Comparison of ENCODE assay signal across 27 mouse cellular contexts in genomic region chr16:34627591-34627990, GRCm38 (mm10). TPM values are rescaled to one million over a fixed set of nuclear protein-coding genes. Genes with fewer than 3 reads are reported as not detected.
DNase-seq lines count a peak whose midpoint lies in the region; ATAC-seq lines count a peak whose summit lies in the region.
"Had no signal": no experiment of that assay in that cellular context is flagged by ENCODE, and none has a peak within 500 bp of the region (broad histone marks: within the 10 kb centered on the region; RNA-seq: fewer than 3 reads in every experiment).

No protein-coding gene starts in this region.

- H3K27ac ChIP-seq in forebrain, embryonic 14.5 days (ENCODE audit: low read depth, low read length), result no peak overlapping the region
- H3K27ac ChIP-seq in forebrain, embryonic 15.5 days (replicated peaks), result no peak overlapping the region
- H3K27ac ChIP-seq: embryonic facial prominence, embryonic 13.5 days; heart, adult 2 months; hindbrain, embryonic 14.5 days; neural tube, embryonic 15.5 days had no signal

- DNase-seq in forebrain, embryonic 14.5 days (ENCODE audit: low spot score), result peak; percentile 41
- peak; percentile 31 for DNase-seq in kidney, postnatal 10 days
- no peak for DNase-seq in kidney, postnatal 14 days
- peak; percentile 19 for DNase-seq in lung, postnatal 10 days
- no peak for DNase-seq in lung, adult 18-20 months
- DNase-seq in adipocyte (ENCODE audit: low spot score), result peak; percentile 45
- DNase-seq: adrenal gland, postnatal 36 days; cerebellum, adult 11 months; cerebellum, postnatal 25 days; gastrocnemius, postnatal 36 days; heart, adult 2 months; kidney, adult 2 months; kidney, postnatal 25 days; left cerebral cortex, postnatal 4 days; lung, postnatal 4 days; spleen, adult 18-20 months; thymus, postnatal 14 days had no signal

- no peak for ATAC-seq in forebrain, embryonic 14.5 days
- no peak for ATAC-seq in forebrain, embryonic 15.5 days (replicated peaks)
- ATAC-seq: CD4-positive, CD25-positive, alpha-beta regulatory T cell, adult 4 months; forebrain, embryonic 16.5 days had no signal

- WGBS in forebrain, embryonic 14.5 days, result 41% methylated on average over 2 of the region's 2 CpGs
- whole genome bisulfite sequencing in forebrain, embryonic 15.5 days, result 53% methylated on average over 2 of the region's 2 CpGs

- H3K4me1 ChIP-seq in forebrain, embryonic 14.5 days (ENCODE audit: control insufficient read depth, insufficient read depth, low read length), result no peaks in the 10 kb centered on the region
- no peaks in the 10 kb centered on the region for H3K4me1 ChIP-seq in forebrain, embryonic 15.5 days
- H3K4me1 ChIP-seq: embryonic facial prominence, embryonic 13.5 days; neural tube, embryonic 15.5 days had no signal

- no peak overlapping the region for H3K9ac ChIP-seq in forebrain, embryonic 14.5 days (ENCODE audit: low read length)
- no peak overlapping the region for H3K9ac ChIP-seq in forebrain, embryonic 15.5 days (replicated peaks)
- H3K9ac ChIP-seq: embryonic facial prominence, embryonic 13.5 days; hindbrain, embryonic 14.5 days; neural tube, embryonic 15.5 days had no signal

- H3K36me3 ChIP-seq in forebrain, embryonic 14.5 days (ENCODE audit: control insufficient read depth, insufficient read depth, low read length), result no peaks in the 10 kb centered on the region
- no peaks in the 10 kb centered on the region for H3K36me3 ChIP-seq in forebrain, embryonic 15.5 days
- H3K36me3 ChIP-seq: embryonic facial prominence, embryonic 13.5 days; neural tube, embryonic 15.5 days had no signal

- H3K27me3 ChIP-seq in forebrain, embryonic 14.5 days (replicated peaks; ENCODE audit: control insufficient read depth, insufficient read depth, low read length), result no peaks in the 10 kb centered on the region
- H3K27me3 ChIP-seq in forebrain, embryonic 15.5 days, result no peaks in the 10 kb centered on the region
- H3K27me3 ChIP-seq: embryonic facial prominence, embryonic 13.5 days; neural tube, embryonic 15.5 days had no signal

- no peak overlapping the region for H3K4me2 ChIP-seq in forebrain, embryonic 14.5 days (ENCODE audit: low read length)
- no peak overlapping the region for H3K4me2 ChIP-seq in forebrain, embryonic 15.5 days (replicated peaks)
- H3K4me2 ChIP-seq: embryonic facial prominence, embryonic 13.5 days; hindbrain, embryonic 14.5 days; neural tube, embryonic 15.5 days had no signal

- H3K4me3 ChIP-seq in forebrain, embryonic 14.5 days (ENCODE audit: low read depth, low read length), result no peak overlapping the region
- H3K4me3 ChIP-seq in forebrain, embryonic 15.5 days, result no peak overlapping the region
- H3K4me3 ChIP-seq: embryonic facial prominence, embryonic 13.5 days; heart, adult 2 months; neural tube, embryonic 15.5 days had no signal

- no peaks in the 10 kb centered on the region for H3K9me3 ChIP-seq in forebrain, embryonic 14.5 days (replicated peaks; ENCODE audit: control insufficient read depth, low read length)
- H3K9me3 ChIP-seq in forebrain, embryonic 15.5 days, result no peaks in the 10 kb centered on the region
- H3K9me3 ChIP-seq: embryonic facial prominence, embryonic 13.5 days; neural tube, embryonic 15.5 days had no signal

RNA-seq across cellular contexts. Expression of gene Ropn1, which starts 22.1 kb away (rescaled TPM):
- not detected in 2 replicates for polyA plus RNA-seq in forebrain, embryonic 14.5 days (2014; fragmentation: Nextera tagmentation; extraction: Ambion mirVana)
- polyA plus RNA-seq in forebrain, embryonic 15.5 days (2015; fragmentation: Nextera tagmentation; extraction: Ambion mirVana), result not detected in 2 replicates
- polyA plus RNA-seq: CD4-positive, CD25-positive, alpha-beta regulatory T cell, adult 4 months; embryonic facial prominence, embryonic 13.5 days; forebrain, embryonic 16.5 days; intestine, embryonic 14.5 days; liver, adult 2 months; liver, embryonic 16.5 days; neural tube, embryonic 15.5 days; stomach, embryonic 14.5 days had no signal

RNA-seq across cellular contexts. Expression of gene Kalrn, which starts 54.3 kb away (rescaled TPM):
- 19.7 and 26.2 TPM in 2 replicates for polyA plus RNA-seq in forebrain, embryonic 14.5 days (2014; fragmentation: Nextera tagmentation; extraction: Ambion mirVana)
- 36.4 and 38.8 TPM in 2 replicates for polyA plus RNA-seq in forebrain, embryonic 15.5 days (2015; fragmentation: Nextera tagmentation; extraction: Ambion mirVana)

Comparison
In these comparisons a context has a peak if more than half of its experiments do, and no peak if none do; other contexts are left out.
1. DNase-seq: peak in forebrain, embryonic 14.5 days (single experiment), kidney, postnatal 10 days (single experiment), lung, postnatal 10 days (single experiment) and adipocyte (single experiment); none in kidney, postnatal 14 days (single experiment) and lung, adult 18-20 months (0 of 2).